Mouse (Mus musculus) embryo, embryonic 9.5 days (tissue): ENCODE data around the gene Parp6.

Experiments
- DNase-seq: peaks from one replicate; pipeline ENCODE4 v3.0.0-alpha.2; 2017; ENCODE audit errors: extremely low spot score

The Parp6 gene

DNA sequence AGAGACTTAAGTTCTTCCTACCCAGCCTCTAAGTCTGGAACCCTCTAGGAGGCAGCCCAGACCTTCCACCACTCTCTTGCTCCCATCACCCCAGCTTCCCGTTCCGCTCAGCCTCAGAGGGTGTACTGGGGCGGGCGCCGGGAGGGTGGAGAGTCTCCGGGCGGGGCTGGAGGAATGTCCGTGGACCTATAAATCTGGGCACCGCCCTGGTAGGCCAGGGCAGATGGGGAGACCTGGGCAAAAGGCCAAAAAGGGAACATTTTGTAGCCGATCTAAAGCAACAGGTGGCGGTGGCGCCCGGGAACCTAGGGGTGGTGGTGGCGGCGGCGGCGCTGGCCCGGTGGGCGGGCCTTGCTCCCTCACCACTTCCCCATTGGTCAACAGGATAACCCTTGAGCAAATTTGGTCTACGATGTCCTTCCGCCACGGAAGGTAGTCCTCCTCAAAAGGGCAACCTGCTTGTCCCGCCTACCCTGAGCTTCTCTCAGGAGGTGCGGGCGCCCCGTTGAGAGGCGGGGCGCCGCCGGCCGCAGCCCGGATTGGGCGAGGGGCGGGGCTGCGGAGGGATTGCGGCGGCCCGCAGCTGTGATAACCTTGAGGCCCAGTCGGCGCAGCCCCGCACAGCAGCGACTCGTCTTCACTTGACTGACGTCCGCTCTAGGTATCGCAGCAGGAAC is 39.0 kb downstream of the Parp6 start, which contains the start of gene Pkm:
Gene Pkm, plus strand, starts transcription at position 411 of the 677 bp plus-strand sequence.
- peak; percentile 98 for DNase-seq

DNA sequence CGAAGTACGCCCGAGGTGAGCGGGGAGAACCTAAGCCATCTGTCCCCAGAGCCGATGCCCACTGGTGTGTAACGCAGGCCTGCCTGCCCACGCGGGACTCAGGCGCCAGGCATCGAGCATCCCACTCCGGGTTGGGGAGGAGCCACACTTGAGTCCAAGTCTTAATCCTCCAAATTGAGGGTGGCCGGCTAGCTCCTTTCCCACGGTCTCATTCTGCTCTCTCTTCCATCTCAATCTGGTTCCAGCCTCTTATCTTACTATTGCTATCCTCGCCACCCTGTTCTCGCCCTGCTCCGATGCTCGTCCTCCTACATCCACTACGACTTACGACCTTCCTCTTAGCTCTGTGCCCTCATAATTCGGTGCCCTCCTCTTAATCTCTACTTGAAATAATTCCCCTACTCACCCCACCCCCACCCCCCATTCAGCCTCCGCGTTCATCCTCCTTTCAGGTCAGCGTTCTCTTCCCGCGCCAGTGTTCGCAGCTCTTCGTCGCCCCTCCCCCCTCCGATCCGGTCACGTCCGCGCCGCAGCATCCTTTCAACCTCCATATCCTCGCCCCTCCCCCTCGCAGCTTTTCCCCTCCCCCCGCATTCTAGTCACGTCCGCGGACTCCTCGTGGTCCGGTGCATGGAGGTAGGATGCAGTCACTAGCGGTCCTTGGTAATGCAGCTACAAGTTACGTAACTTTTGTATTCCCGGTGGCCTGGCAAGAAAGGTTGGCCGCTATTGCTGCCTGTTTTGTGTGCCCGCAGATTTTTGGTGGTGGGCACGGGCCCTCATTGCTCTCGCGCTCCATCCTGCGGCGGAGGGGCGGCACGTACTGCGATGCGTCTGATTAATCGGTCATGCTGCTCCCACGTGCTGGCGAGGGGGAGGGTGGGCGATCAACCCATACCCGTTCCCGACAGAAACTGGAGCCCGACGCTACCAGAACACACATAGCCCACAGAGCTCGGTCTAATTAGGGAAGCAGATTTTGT is 39.8 kb downstream of the Parp6 start:
- DNase-seq, result peak; percentile 95

GRCm38 (mm10) chr9:59658146-59658545 is 41.1 kb downstream of the Parp6 start:
- DNase-seq, result no peak

- DNase-seq, result peak; percentile 89
Measured at GRCm38 (mm10) chr9:59659036-59660026, 42.2 kb downstream of the Parp6 start.

DNA sequence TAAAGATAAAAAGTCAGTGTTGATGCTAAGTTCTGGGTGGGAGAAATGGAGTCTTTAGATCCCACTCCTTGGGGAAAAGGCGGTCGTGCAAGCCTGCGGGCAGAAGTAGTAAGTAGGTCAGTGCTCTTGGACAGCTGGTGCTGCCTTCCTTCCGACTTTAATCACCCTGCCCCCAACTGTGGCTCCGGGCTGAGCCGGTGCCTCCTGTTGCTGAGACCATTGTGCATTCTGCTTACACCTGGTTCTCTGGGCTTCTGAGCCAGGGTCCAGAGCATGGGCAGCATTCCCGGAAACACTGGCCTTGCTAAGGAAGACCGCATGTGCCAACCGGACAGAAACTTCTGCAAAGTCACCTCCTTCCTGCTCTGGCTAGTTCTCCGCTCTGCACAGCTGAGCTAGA is 43.3 kb downstream of the Parp6 start:
- no peak for DNase-seq

- DNase-seq, result no peak
Measured at GRCm38 (mm10) chr9:59661298-59661975, 44.4 kb downstream of the Parp6 start.

GRCm38 (mm10) chr9:59663226-59663625 is 46.1 kb downstream of the Parp6 start:
- DNase-seq, result no peak

DNA sequence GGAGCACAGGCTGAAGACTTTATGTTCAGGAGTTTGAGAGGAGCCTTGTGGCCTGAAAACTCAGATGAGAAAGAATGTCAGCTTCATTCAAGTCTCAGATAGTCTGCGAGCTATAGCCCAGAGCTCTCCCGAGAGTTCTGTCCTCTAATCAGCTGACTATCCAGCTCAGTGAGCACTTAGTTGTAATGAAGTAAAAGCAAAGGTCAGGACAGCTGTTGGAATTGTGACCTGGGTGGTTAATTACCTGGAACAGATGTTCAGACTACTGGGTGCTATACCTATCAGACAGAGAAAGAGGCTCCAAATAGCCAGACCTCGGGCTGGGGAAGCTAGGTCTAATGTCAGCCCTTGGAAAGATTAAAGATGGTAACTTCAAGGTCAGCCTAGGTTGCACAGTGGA is 46.9 kb downstream of the Parp6 start:
- DNase-seq, result no peak

GRCm38 (mm10) chr9:59664664-59665256 is 47.7 kb downstream of the Parp6 start:
- DNase-seq, result no peak

DNA sequence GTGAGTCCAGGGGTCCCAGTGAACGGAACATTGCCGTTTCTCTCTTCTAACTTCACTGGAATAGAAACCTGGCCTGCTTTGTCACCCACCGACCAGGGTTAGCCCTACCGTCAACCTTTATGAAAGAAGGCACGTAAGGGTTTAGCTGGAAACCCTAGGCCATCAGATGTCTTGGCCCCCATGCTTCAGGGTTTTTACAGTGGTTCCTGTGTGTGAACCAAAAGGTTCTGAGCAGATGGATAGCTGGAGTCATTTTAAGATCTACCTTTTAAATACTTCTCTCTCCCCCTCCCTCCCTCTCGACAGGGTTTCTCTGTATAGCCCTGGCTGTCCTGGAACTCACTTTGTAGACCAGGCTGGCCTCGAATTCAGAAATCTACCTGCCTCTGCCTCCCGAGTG is 48.9 kb downstream of the Parp6 start:
- DNase-seq, result no peak

- no peak for DNase-seq
Measured at GRCm38 (mm10) chr9:59666813-59667212, 49.7 kb downstream of the Parp6 start.

DNA sequence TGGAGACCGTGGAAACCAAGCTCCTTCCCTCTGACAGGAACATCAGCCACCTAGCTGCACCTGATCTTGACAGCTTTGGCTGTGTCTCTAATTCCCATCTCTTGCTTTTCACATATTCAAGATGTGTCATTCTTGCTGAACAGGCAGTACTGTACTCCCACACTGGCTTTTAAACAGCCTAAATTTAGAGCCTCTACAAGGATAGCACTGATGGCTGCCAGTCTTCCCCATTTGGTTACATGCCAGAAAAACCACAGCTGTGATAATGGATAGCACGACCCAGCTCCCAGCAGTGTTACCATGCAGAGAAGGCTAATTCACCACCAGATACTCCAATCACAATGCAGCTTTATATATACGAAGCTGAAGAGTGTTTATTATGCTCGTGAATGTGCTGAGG is 50.2 kb downstream of the Parp6 start:
- DNase-seq, result no peak

DNA sequence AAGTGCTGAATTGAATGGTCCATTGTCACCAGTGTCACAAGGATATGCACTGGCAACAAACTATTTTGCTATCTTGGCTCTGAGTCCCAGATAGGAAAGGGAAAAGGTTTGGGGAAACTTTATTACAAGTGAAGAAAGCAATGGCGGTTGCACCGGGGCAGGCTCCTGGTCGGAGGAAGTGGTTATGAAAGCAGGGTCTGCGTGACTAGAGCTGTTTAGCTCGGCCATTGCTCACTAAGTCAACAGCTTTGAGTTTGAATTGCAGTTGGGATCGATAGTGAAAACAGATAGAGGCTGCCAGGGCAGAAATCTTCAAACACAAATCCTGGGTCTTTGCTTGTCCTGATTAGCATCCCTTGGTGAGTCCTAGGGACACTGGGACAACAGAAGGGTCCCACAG is 50.8 kb downstream of the Parp6 start:
- DNase-seq, result no peak

DNA sequence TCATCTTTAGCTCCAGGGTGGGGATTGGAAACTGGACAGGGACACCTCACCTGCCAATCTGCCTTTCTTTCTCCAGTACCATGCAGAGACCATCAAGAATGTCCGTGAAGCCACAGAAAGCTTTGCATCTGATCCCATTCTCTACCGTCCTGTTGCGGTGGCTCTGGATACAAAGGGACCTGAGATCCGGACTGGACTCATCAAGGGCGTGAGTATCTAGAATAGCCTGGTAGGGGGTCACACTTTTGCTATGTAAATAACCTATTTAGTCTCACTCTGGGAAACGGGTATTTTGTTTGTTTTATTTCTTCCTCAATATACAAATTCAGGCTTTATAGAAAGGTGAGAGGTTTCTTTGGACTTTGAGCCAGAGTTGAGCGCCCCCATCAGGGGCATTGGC is 51.4 kb downstream of the Parp6 start:
- no peak for DNase-seq

GRCm38 (mm10) chr9:59669172-59669571 is 52.1 kb downstream of the Parp6 start:
- no peak for DNase-seq

DNA sequence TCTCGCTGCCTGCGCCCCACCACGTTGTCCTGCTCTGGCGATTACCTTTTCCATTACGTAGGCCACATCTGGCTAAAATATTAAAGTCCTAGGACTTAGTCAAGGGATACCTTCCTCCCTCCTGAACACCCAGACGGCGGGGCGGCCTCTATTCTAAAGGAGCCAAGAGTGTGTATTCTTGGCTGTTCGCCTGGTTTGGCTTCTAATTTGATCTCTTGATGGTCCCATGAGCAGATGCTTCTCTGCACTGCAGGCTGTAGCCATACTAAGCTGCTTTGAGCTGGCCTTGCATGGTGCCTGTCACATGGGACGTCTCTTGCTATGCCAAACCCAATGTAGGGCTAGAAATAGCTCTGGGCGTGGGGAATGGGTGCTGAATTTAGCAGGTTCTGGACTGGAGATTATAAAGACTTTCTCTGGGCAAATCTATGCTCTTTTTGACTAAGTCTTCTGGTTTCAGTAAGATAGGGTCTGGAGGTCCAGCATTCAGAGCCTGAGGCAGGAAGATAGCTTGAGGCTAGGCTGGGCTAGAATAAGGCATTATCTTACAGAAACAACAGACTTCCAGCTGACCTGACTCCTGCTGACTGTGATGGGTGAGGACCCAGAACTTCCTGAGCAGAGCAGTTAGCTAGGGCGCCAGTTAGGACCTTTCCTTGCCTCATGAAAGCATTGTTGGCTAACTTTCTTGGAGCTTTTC is 55.3 kb downstream of the Parp6 start:
- DNase-seq, result no peak

GRCm38 (mm10) chr9:59673427-59673826 is 56.3 kb downstream of the Parp6 start:
- no peak for DNase-seq

- DNase-seq, result no peak
Measured at GRCm38 (mm10) chr9:59675598-59675997, 58.5 kb downstream of the Parp6 start.

DNA sequence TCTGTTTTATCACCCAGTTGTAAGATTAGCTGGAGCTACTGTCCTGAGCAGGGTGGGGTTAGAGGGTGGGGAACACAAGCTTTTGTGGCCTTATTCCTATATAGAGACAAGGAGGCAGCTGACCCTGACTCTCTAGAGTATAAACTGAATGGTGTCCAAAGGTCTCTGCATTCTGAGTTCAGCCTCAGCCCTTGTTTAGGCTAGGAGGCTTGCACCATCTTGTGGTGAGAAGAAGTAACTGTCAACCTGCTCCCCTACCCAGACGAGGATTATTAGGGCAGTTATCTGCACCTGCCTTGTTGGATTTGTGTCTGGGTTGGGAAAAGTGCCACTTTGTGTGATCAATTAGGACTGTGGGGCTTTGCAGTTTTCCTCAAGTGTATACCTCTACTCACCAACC is 61.2 kb downstream of the Parp6 start:
- DNase-seq, result no peak
